Mouse (Mus musculus): Measurements from ENCODE around the gene Lalba. TPM values are rescaled to one million over a fixed set of nuclear protein-coding genes. Genes with fewer than 3 reads are reported as not detected.
A peak's percentile ranks its signal among the peaks of the same experiment; 100 is the strongest.

Gene Lalba
- polyA plus RNA-seq, 1 experiment from 2014 or later = not detected

- Histone ChIP-seq H3K4me1 (peaks cover 16% of the 10 kb centered on the region), H3K27ac (no peak overlapping the region), H3K9me3 (no peaks in the 10 kb centered on the region), H3K4me3 (no peak overlapping the region), H3K27me3 (ENCODE audit: poor library complexity, severe bottlenecking) (no peaks in the 10 kb centered on the region), H3K36me3 (replicated peaks) (no peaks in the 10 kb centered on the region)
- DNase-seq (ENCODE audit: extremely low spot score, low spot score) = no peak
- WGBS = 79% methylated on average over 13 of the region's 13 CpGs
Measured at GRCm38 (mm10) chr15:98511386-98511928, 28.9 kb upstream of the Lalba start.

- Histone ChIP-seq H3K27me3 (ENCODE audit: poor library complexity, severe bottlenecking) (no peaks in the 10 kb centered on the region), H3K27ac (no peak overlapping the region), H3K4me3 (peak overlapping the region; percentile 39), H3K9me3 (no peaks in the 10 kb centered on the region), H3K36me3 (replicated peaks) (no peaks in the 10 kb centered on the region), H3K4me1 (peaks cover 16% of the 10 kb centered on the region)
- 34% methylated on average over 25 of the region's 25 CpGs for WGBS
- peak; percentile 81 for DNase-seq (ENCODE audit: extremely low spot score, low spot score)
Measured at GRCm38 (mm10) chr15:98510438-98511385, 28.2 kb upstream of the Lalba start.

GRCm38 (mm10) chr15:98509387-98509786, 26.9 kb upstream of the Lalba start:
- peaks cover 7% of the 10 kb centered on the region; the same call in 1 of the 2 replicates for H3K27me3 ChIP-seq (ENCODE audit: poor library complexity, severe bottlenecking)
- peaks cover 19% of the 10 kb centered on the region for H3K4me1 ChIP-seq
- 63% methylated on average over 2 of the region's 2 CpGs for WGBS
- no peak for DNase-seq (ENCODE audit: extremely low spot score, low spot score)
- no peaks in the 10 kb centered on the region for H3K36me3 ChIP-seq (replicated peaks)
- H3K4me3 ChIP-seq = no peak overlapping the region
- H3K9me3 ChIP-seq = no peaks in the 10 kb centered on the region
- no peak overlapping the region for H3K27ac ChIP-seq

GRCm38 (mm10) chr15:98507321-98507720, 24.8 kb upstream of the Lalba start:
- Histone ChIP-seq H3K27ac (no peak overlapping the region), H3K36me3 (replicated peaks) (no peaks in the 10 kb centered on the region), H3K4me1 (peaks cover 13% of the 10 kb centered on the region), H3K27me3 (ENCODE audit: poor library complexity, severe bottlenecking) (peaks cover 7% of the 10 kb centered on the region; the same call in 1 of the 2 replicates), H3K4me3 (no peak overlapping the region), H3K9me3 (no peaks in the 10 kb centered on the region)
- 88% methylated on average over 6 of the region's 6 CpGs for WGBS
- DNase-seq (ENCODE audit: extremely low spot score, low spot score) = no peak

- peaks cover 7% of the 10 kb centered on the region; the same call in 1 of the 2 replicates for H3K27me3 ChIP-seq (ENCODE audit: poor library complexity, severe bottlenecking)
- DNase-seq (ENCODE audit: extremely low spot score, low spot score) = no peak
- no peak overlapping the region for H3K4me3 ChIP-seq
- 91% methylated on average over 9 of the region's 9 CpGs for WGBS
- no peaks in the 10 kb centered on the region for H3K9me3 ChIP-seq
- peaks cover 13% of the 10 kb centered on the region for H3K4me1 ChIP-seq
- H3K27ac ChIP-seq = no peak overlapping the region
- H3K36me3 ChIP-seq (replicated peaks) = no peaks in the 10 kb centered on the region
Measured at GRCm38 (mm10) chr15:98506253-98506957, 23.9 kb upstream of the Lalba start.

- DNase-seq (ENCODE audit: extremely low spot score, low spot score) = peak; percentile 74
- H3K4me1 ChIP-seq = peaks cover 5% of the 10 kb centered on the region; the same call in 1 of the 2 replicates
- H3K36me3 ChIP-seq (replicated peaks) = no peaks in the 10 kb centered on the region
- H3K27ac ChIP-seq = no peak overlapping the region
- 12% methylated on average over 18 of the region's 18 CpGs for WGBS
- H3K27me3 ChIP-seq (ENCODE audit: poor library complexity, severe bottlenecking) = peaks cover 7% of the 10 kb centered on the region; the same call in 1 of the 2 replicates
- H3K9me3 ChIP-seq = no peaks in the 10 kb centered on the region
- H3K4me3 ChIP-seq = no peak overlapping the region
Measured at GRCm38 (mm10) chr15:98504514-98504913, 22.0 kb upstream of the Lalba start.

GRCm38 (mm10) chr15:98503317-98503716, 20.8 kb upstream of the Lalba start:
- Histone ChIP-seq H3K36me3 (replicated peaks) (no peaks in the 10 kb centered on the region), H3K4me3 (no peak overlapping the region), H3K9me3 (no peaks in the 10 kb centered on the region), H3K27me3 (ENCODE audit: poor library complexity, severe bottlenecking) (peaks cover 7% of the 10 kb centered on the region; the same call in 1 of the 2 replicates), H3K27ac (no peak overlapping the region), H3K4me1 (peaks cover 5% of the 10 kb centered on the region; the same call in 1 of the 2 replicates)
- WGBS = 88% methylated on average over 3 of the region's 3 CpGs
- no peak for DNase-seq (ENCODE audit: extremely low spot score, low spot score)

- no peak for DNase-seq (ENCODE audit: extremely low spot score, low spot score)
- Histone ChIP-seq H3K4me3 (no peak overlapping the region), H3K4me1 (no peaks in the 10 kb centered on the region), H3K27me3 (ENCODE audit: poor library complexity, severe bottlenecking) (no peaks in the 10 kb centered on the region), H3K9me3 (no peaks in the 10 kb centered on the region), H3K27ac (no peak overlapping the region), H3K36me3 (replicated peaks) (no peaks in the 10 kb centered on the region)
- WGBS = 93% methylated on average over 17 of the region's 17 CpGs
Measured at GRCm38 (mm10) chr15:98497631-98498030, 15.1 kb upstream of the Lalba start.

- Histone ChIP-seq H3K4me1 (no peaks in the 10 kb centered on the region), H3K27ac (no peak within 1 kb of the TSS), H3K27me3 (ENCODE audit: poor library complexity, severe bottlenecking) (no peaks in the 10 kb centered on the region), H3K9me3 (no peaks in the 10 kb centered on the region), H3K36me3 (replicated peaks) (no peaks in the 10 kb centered on the region), H3K4me3 (no peak within 1 kb of the TSS)
- 62% methylated on average over 4 of the region's 4 CpGs for WGBS
- no peak for DNase-seq (ENCODE audit: extremely low spot score, low spot score)
Measured at GRCm38 (mm10) chr15:98492102-98492501, 9.6 kb upstream of the Lalba start, which contains the start of gene Olfr279. Gene Olfr279 (plus strand): TSS chr15:98492402.

- no peak overlapping the region for H3K4me3 ChIP-seq
- H3K36me3 ChIP-seq (replicated peaks) = no peaks in the 10 kb centered on the region
- WGBS = 85% methylated on average over 2 of the region's 2 CpGs
- no peak overlapping the region for H3K27ac ChIP-seq
- DNase-seq (ENCODE audit: extremely low spot score, low spot score) = no peak
- H3K9me3 ChIP-seq = no peaks in the 10 kb centered on the region
- H3K27me3 ChIP-seq (ENCODE audit: poor library complexity, severe bottlenecking) = no peaks in the 10 kb centered on the region
- no peaks in the 10 kb centered on the region for H3K4me1 ChIP-seq
Measured at GRCm38 (mm10) chr15:98491332-98491731, 8.8 kb upstream of the Lalba start.

GRCm38 (mm10) chr15:98486433-98487021, 4.0 kb upstream of the Lalba start:
- H3K36me3 ChIP-seq (replicated peaks) = no peaks in the 10 kb centered on the region
- no peak for DNase-seq (ENCODE audit: extremely low spot score, low spot score)
- H3K9me3 ChIP-seq = no peaks in the 10 kb centered on the region
- no peaks in the 10 kb centered on the region for H3K4me1 ChIP-seq
- 94% methylated on average over 8 of the region's 8 CpGs for WGBS
- H3K27ac ChIP-seq = no peak overlapping the region
- no peak overlapping the region for H3K4me3 ChIP-seq
- no peaks in the 10 kb centered on the region for H3K27me3 ChIP-seq (ENCODE audit: poor library complexity, severe bottlenecking)

Data from forebrain, embryonic 10.5 days (tissue).